Mouse (Mus musculus): ENCODE results near the gene Catsper3. TPM values are rescaled to one million over a fixed set of nuclear protein-coding genes. Genes with fewer than 3 reads are reported as not detected.

The Catsper3 gene
- total and polyA plus RNA-seq, 3 experiments: not detected

DNA sequence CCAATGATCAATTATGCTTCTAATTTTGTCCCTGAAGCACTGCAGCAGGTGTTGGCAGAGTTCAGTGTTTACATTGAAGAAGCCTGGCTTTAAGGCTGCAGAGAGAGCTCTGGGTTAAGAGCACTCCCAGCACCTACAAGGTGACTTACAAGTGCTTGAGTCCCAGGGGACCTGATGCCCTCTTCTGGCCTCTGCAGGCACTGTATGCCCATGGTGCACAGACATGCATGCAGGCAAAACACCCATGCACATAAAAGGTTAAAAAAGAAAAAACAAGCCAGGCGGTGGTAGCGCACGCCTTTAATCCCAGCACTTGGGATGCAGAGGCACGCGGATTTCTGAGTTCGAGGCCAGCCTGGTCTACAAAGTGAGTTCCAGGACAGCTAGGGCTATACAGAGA lies 26.7 kb upstream of the Catsper3 start:
- no peaks in the 10 kb centered on the region for H3K27me3 ChIP-seq (ENCODE audit: control insufficient read depth in 1 of 2, insufficient read depth in 2 of 2, low read length in 2 of 2)
- H3K4me3 ChIP-seq (ENCODE audit: control insufficient read depth in 1 of 2, insufficient read depth in 1 of 2, low read depth in 2 of 2, low read length in 2 of 2): no peak overlapping the region
- no peak overlapping the region for H3K9ac ChIP-seq (ENCODE audit: control insufficient read depth, low read depth, low read length, poor library complexity, severe bottlenecking)
- H3K4me1 ChIP-seq (ENCODE audit: control insufficient read depth in 1 of 2, insufficient read depth in 2 of 2, low read length in 2 of 2): no peaks in the 10 kb centered on the region; a peak in 1 of 4 replicates
- H3K27ac ChIP-seq (ENCODE audit: control insufficient read depth, low read depth, low read length): no peak overlapping the region
- H3K9me3 ChIP-seq (replicated peaks; ENCODE audit: insufficient read depth, low read length): no peaks in the 10 kb centered on the region
- peak; percentile 48 for DNase-seq (ENCODE audit: low read depth, low spot score)
- TF ChIP-seq MEF2A (IDR thresholded peaks at IDR 0.05; ENCODE audit: extremely low read depth, insufficient replicate concordance, low read depth, low read length, poor library complexity, severe bottlenecking): no peak
- TF ChIP-seq SMC3 (IDR thresholded peaks at IDR 0.05; ENCODE audit: low read depth, low read length): peak; percentile 33
- peak; percentile 15 for TF ChIP-seq RAD21 (IDR thresholded peaks at IDR 0.05; ENCODE audit: low read depth, low read length)
- peak in 2 of 3 experiments; percentile 41 to 42; a peak in 4 of 6 replicates for TF ChIP-seq CTCF (IDR thresholded peaks at IDR 0.05 in 2 of 3, conservative IDR thresholded peaks at IDR 0.05 in 1 of 3; ENCODE audit: control insufficient read depth in 1 of 3, insufficient read depth in 1 of 3, low read depth in 2 of 3, low read length in 3 of 3, poor library complexity in 1 of 3, severe bottlenecking in 1 of 3)
- no peaks in the 10 kb centered on the region for H3K36me3 ChIP-seq (ENCODE audit: control insufficient read depth in 1 of 2, insufficient read depth in 2 of 2, low read length in 2 of 2)
- no peaks in the 10 kb centered on the region for H3K79me2 ChIP-seq (ENCODE audit: control insufficient read depth, insufficient read depth, low read length, poor library complexity)

GRCm38 (mm10) chr13:55760576-55760975 lies 23.8 kb upstream of the Catsper3 start:
- no peak overlapping the region for H3K27ac ChIP-seq (ENCODE audit: control insufficient read depth, low read depth, low read length)
- no peaks in the 10 kb centered on the region for H3K9me3 ChIP-seq (replicated peaks; ENCODE audit: insufficient read depth, low read length)
- DNase-seq (ENCODE audit: low read depth, low spot score): no peak
- H3K79me2 ChIP-seq (ENCODE audit: control insufficient read depth, insufficient read depth, low read length, poor library complexity): no peaks in the 10 kb centered on the region
- no peak overlapping the region for H3K4me3 ChIP-seq (ENCODE audit: control insufficient read depth in 1 of 2, insufficient read depth in 1 of 2, low read depth in 2 of 2, low read length in 2 of 2)
- H3K36me3 ChIP-seq (ENCODE audit: control insufficient read depth in 1 of 2, insufficient read depth in 2 of 2, low read length in 2 of 2): no peaks in the 10 kb centered on the region
- H3K27me3 ChIP-seq (ENCODE audit: control insufficient read depth in 1 of 2, insufficient read depth in 2 of 2, low read length in 2 of 2): no peaks in the 10 kb centered on the region
- H3K9ac ChIP-seq (ENCODE audit: control insufficient read depth, low read depth, low read length, poor library complexity, severe bottlenecking): no peak overlapping the region
- TF ChIP-seq USF1 (IDR thresholded peaks at IDR 0.05; ENCODE audit: low read depth, low read length): no peak
- no peak for TF ChIP-seq RCOR1 (IDR thresholded peaks at IDR 0.05; ENCODE audit: low read depth, low read length)
- TF ChIP-seq MAFK (IDR thresholded peaks at IDR 0.05; ENCODE audit: borderline replicate concordance, low read depth, low read length): no peak
- TF ChIP-seq MXI1 (IDR thresholded peaks at IDR 0.05; ENCODE audit: low read depth, low read length): no peak
- no peak for TF ChIP-seq HCFC1 (IDR thresholded peaks at IDR 0.05; ENCODE audit: low read depth, low read length)
- no peak for TF ChIP-seq BHLHE40 (IDR thresholded peaks at IDR 0.05; ENCODE audit: borderline replicate concordance, low read depth, low read length)
- TF ChIP-seq CHD1 (IDR thresholded peaks at IDR 0.05; ENCODE audit: low read depth, low read length): no peak
- no peak for TF ChIP-seq RAD21 (IDR thresholded peaks at IDR 0.05; ENCODE audit: low read depth, low read length)
- no peak for TF ChIP-seq USF2 (IDR thresholded peaks at IDR 0.05; ENCODE audit: borderline replicate concordance in 1 of 2, insufficient read depth in 1 of 2, low read depth in 1 of 2, low read length in 2 of 2)
- TF ChIP-seq MEF2A (IDR thresholded peaks at IDR 0.05; ENCODE audit: extremely low read depth, insufficient replicate concordance, low read depth, low read length, poor library complexity, severe bottlenecking): no peak
- TF ChIP-seq UBTF (IDR thresholded peaks at IDR 0.05; ENCODE audit: borderline replicate concordance, insufficient read depth, low read depth, low read length): no peak
- TF ChIP-seq ELF1 (IDR thresholded peaks at IDR 0.05; ENCODE audit: low read depth, low read length): no peak
- no peak for TF ChIP-seq MYB (IDR thresholded peaks at IDR 0.05; ENCODE audit: low read depth, low read length)
- TF ChIP-seq EP300 (IDR thresholded peaks at IDR 0.05; ENCODE audit: low read depth in 1 of 2, low read length in 2 of 2): no peak
- TF ChIP-seq ETS1 (IDR thresholded peaks at IDR 0.05; ENCODE audit: low read depth, low read length): no peak
- TF ChIP-seq NELFE (IDR thresholded peaks at IDR 0.05; ENCODE audit: low read depth, low read length): no peak
- no peak for TF ChIP-seq TAL1 (IDR thresholded peaks at IDR 0.05; ENCODE audit: low read length)
- no peaks in the 10 kb centered on the region for H3K4me1 ChIP-seq (ENCODE audit: control insufficient read depth in 1 of 2, insufficient read depth in 2 of 2, low read length in 2 of 2)

Measured in MEL (cell line).